Mouse (Mus musculus) adrenal gland, postnatal 25 days (tissue): ENCODE results near the gene Slc25a43. TPM values are rescaled to one million over a fixed set of nuclear protein-coding genes. Genes with fewer than 3 reads are reported as not detected.

Experiments used
- DNase-seq: peaks from one replicate; pipeline ENCODE4 v3.0.0; 2021; ENCODE audit warnings: mixed read lengths
- total RNA-seq: library from RNA; stranded (reverse); gene quantifications from 2 replicates; pipeline ENCODE4 v1.2.3, GENCODE M21; 2021

Gene Slc25a43
- total RNA-seq, 1 experiment from 2014 or later = 1.7 TPM

GRCm38 (mm10) chrX:36823932-36824711 is 80.7 kb downstream of the Slc25a43 start:
- DNase-seq = no peak

DNA sequence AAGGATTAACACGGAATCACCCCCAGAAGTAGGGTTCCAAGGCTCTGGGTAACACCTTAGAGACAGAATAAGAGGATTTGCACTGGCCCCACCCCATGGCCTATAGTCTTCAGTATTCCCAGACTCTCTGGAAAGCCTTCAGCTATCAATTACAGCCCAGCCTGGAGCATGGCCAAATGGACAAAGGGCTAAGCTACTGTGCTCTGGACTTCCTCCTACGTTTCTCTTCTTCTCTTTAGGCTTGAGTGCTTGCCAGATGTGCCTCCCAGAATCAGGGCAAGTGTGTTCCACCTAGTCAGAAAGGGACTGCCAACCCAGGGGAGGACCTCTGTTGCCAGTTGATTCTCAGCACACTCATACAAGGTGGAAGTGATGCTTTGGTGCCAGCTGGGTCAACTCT is 81.6 kb downstream of the Slc25a43 start:
- peak; percentile 8 for DNase-seq

Other genes starting within 250 kb of the Slc25a43 start
- gene Pgrmc1, start 145.5 kb upstream of the Slc25a43 start, total RNA-seq = 472 and 534 TPM in 2 replicates
- 9.7 and 11.1 TPM in 2 replicates for gene Akap17b, start 98.3 kb upstream of the Slc25a43 start, total RNA-seq
- 414 and 427 TPM in 2 replicates for gene Slc25a5, start 52.0 kb downstream of the Slc25a43 start, total RNA-seq
- gene Ube2a, start 130.2 kb downstream of the Slc25a43 start, total RNA-seq = 57.2 and 72.4 TPM in 2 replicates
- 44.0 and 51.7 TPM in 2 replicates for gene C330007P06Rik, start 130.5 kb downstream of the Slc25a43 start, total RNA-seq
- 10.0 and 10.1 TPM in 2 replicates for gene Nkrf, start 159.2 kb downstream of the Slc25a43 start, total RNA-seq
- gene Sept6, start 248.1 kb downstream of the Slc25a43 start, total RNA-seq = 15.7 and 23.0 TPM in 2 replicates